Mouse (Mus musculus) spleen, adult 2 months (tissue): ENCODE results near the gene Sema6c. TPM values are rescaled to one million over a fixed set of nuclear protein-coding genes. Genes with fewer than 3 reads are reported as not detected.

Source experiments
- DNase-seq, 2 experiments: peaks; one replicate each; pipeline versions ENCODE4 v3.0.0 to v3.0.0-alpha.2; 2012 to 2021; ENCODE audit warnings: low spot score in 2 of 2, low read depth in 1 of 2
- H3K27ac ChIP-seq: fragments of 200-500 bp; 2 replicates; pipeline ENCODE4 v1.5.1; 2012; ENCODE audit warnings: low read length, inconsistent platforms; ENCODE audit not compliant: insufficient read depth
- H3K27me3 ChIP-seq: fragments of 200-500 bp; 2 replicates; pipeline ENCODE4 v1.6.1; 2012; ENCODE audit warnings: mild to moderate bottlenecking, moderate library complexity, low read length, inconsistent platforms; ENCODE audit not compliant: control insufficient read depth, insufficient read depth
- H3K36me3 ChIP-seq: fragments of 200-500 bp; 2 replicates; pipeline ENCODE4 v1.6.1; 2012; ENCODE audit warnings: mild to moderate bottlenecking, low read length, inconsistent platforms; ENCODE audit not compliant: control insufficient read depth, insufficient read depth
- H3K4me1 ChIP-seq: fragments of 200-500 bp; 2 replicates; pipeline ENCODE4 v1.6.1; 2011; ENCODE audit warnings: inconsistent platforms; ENCODE audit not compliant: control insufficient read depth, insufficient read depth, insufficient read length
- H3K4me3 ChIP-seq: fragments of 200-500 bp; 2 replicates; pipeline ENCODE4 v1.5.1; 2011; ENCODE audit warnings: mild to moderate bottlenecking, inconsistent platforms; ENCODE audit not compliant: insufficient read depth, insufficient read length; ENCODE audit errors: extremely low read depth
- CTCF ChIP-seq: fragments of 200-500 bp; IDR thresholded peaks from 2 replicates; pipeline ENCODE4 v1.5.1; 2011; ENCODE audit warnings: mild to moderate bottlenecking, inconsistent platforms; ENCODE audit not compliant: insufficient read depth, insufficient read length, insufficient replicate concordance; ENCODE audit errors: extremely low read depth
- POLR2A ChIP-seq: fragments of 200-500 bp; IDR thresholded peaks from 2 replicates; pipeline ENCODE4 v1.6.1; 2011; ENCODE audit warnings: low read depth, low read length, inconsistent platforms
- WGBS: fragments of 180-500 bp; shearing (Covaris S2); methylation state at CpG from one replicate; pipeline ENCODE4 v1.1.7; 2018; 5-methylcytosine and 5-hydroxymethylcytosine counted together
- polyA plus RNA-seq: library from polyadenylated mRNA; depleted of rRNA; stranded (reverse); fragments of >200 nt; gene quantifications from 2 replicates; pipeline ENCODE4 v1.2.3, GENCODE M21; 2012; rRNA removed

The Sema6c gene
- polyA plus RNA-seq = 2.2 TPM in 2 replicates

GRCm38 (mm10) chr3:95159987-95160963, at the start of gene Sema6c:
TSS of gene Sema6c (plus strand) at chr3:95160457.
- Histone ChIP-seq H3K4me3 (peak within 1 kb of the TSS; percentile 66), H3K27me3 (peaks cover 10% of the 10 kb centered on the region), H3K4me1 (peaks cover 7% of the 10 kb centered on the region; the same call in 1 of the 2 replicates), H3K27ac (0 out of 2 replicates have a peak within 1 kb of the TSS, but pooled peaks have one; percentile 24), H3K36me3 (no peaks in the 10 kb centered on the region)
- WGBS = under 1% methylated on average over 66 of the region's 66 CpGs
- peak; percentile 59 to 82 for DNase-seq
- no peak for TF ChIP-seq POLR2A
- TF ChIP-seq CTCF = no peak

GRCm38 (mm10) chr3:95110911-95111726, 49.1 kb upstream of the Sema6c start, which contains the start of gene Vps72:
TSS of gene Vps72 (plus strand) at chr3:95111022.
- Histone ChIP-seq H3K36me3 (peaks cover 4% of the 10 kb centered on the region; the same call in 1 of the 2 replicates), H3K27ac (peak within 1 kb of the TSS; percentile 94), H3K27me3 (no peaks in the 10 kb centered on the region), H3K4me1 (no peaks in the 10 kb centered on the region; the same call in 1 of the 2 replicates), H3K4me3 (peak within 1 kb of the TSS; percentile 97)
- TF ChIP-seq POLR2A = peak; percentile 43
- no peak for TF ChIP-seq CTCF
- peak; percentile 73 to 92 for DNase-seq
- WGBS = under 1% methylated on average over 54 of the region's 54 CpGs

- no peaks in the 10 kb centered on the region; the same call in 1 of the 2 replicates for H3K4me1 ChIP-seq
- no peak for DNase-seq
- H3K36me3 ChIP-seq = peaks cover 4% of the 10 kb centered on the region
- H3K27me3 ChIP-seq = no peaks in the 10 kb centered on the region
- TF ChIP-seq POLR2A (no peak), CTCF (no peak)
- H3K27ac ChIP-seq = no peak overlapping the region
- 100% methylated on average over 1 of the region's 1 CpGs for WGBS
- H3K4me3 ChIP-seq = no peak overlapping the region
Observed at GRCm38 (mm10) chr3:95112760-95113159, 47.5 kb upstream of the Sema6c start.

- DNase-seq = no peak
- 91% methylated on average over 2 of the region's 2 CpGs for WGBS
- H3K4me3 ChIP-seq = no peak overlapping the region
- H3K36me3 ChIP-seq = peaks cover 31% of the 10 kb centered on the region
- H3K4me1 ChIP-seq = no peaks in the 10 kb centered on the region
- TF ChIP-seq CTCF (no peak), POLR2A (no peak)
- no peaks in the 10 kb centered on the region for H3K27me3 ChIP-seq
- H3K27ac ChIP-seq = no peak overlapping the region
Observed at GRCm38 (mm10) chr3:95117751-95118150, 42.5 kb upstream of the Sema6c start.

GRCm38 (mm10) chr3:95121580-95121979, 38.7 kb upstream of the Sema6c start:
- no peak for TF ChIP-seq CTCF
- no peak for TF ChIP-seq POLR2A
- Histone ChIP-seq H3K4me3 (no peak overlapping the region), H3K27me3 (no peaks in the 10 kb centered on the region), H3K27ac (no peak overlapping the region), H3K36me3 (peaks cover 28% of the 10 kb centered on the region), H3K4me1 (no peaks in the 10 kb centered on the region)
- no peak for DNase-seq
- 72% methylated on average over 6 of the region's 6 CpGs for WGBS

GRCm38 (mm10) chr3:95124246-95124645, 36.0 kb upstream of the Sema6c start, which contains the start of gene Tmod4:
TSS of gene Tmod4 (plus strand) at chr3:95124476.
- TF ChIP-seq POLR2A (no peak), CTCF (peak; percentile 30; the same call in 1 of the 2 replicates)
- peaks cover 24% of the 10 kb centered on the region for H3K36me3 ChIP-seq
- 74% methylated on average over 6 of the region's 6 CpGs for WGBS
- H3K4me3 ChIP-seq = no peak within 1 kb of the TSS
- H3K27me3 ChIP-seq = no peaks in the 10 kb centered on the region
- no peak for DNase-seq
- H3K4me1 ChIP-seq = no peaks in the 10 kb centered on the region
- H3K27ac ChIP-seq = no peak within 1 kb of the TSS
